Mouse (Mus musculus) megakaryocyte, embryonic 14.5 days (primary cell): Measurements from ENCODE around the gene Ankrd11. TPM values are rescaled to one million over a fixed set of nuclear protein-coding genes. Genes with fewer than 3 reads are reported as not detected.
A peak's percentile ranks its signal among the peaks of the same experiment; 100 is the strongest.

Experiments
- H3K27me3 ChIP-seq: replicated peaks from 2 replicates; pipeline ENCODE3; 2012; ENCODE audit warnings: inconsistent platforms
- H3K36me3 ChIP-seq: replicated peaks from 2 replicates; pipeline ENCODE3; 2012; ENCODE audit warnings: low read length, inconsistent platforms, mixed read lengths
- H3K4me1 ChIP-seq: 2 replicates; pipeline ENCODE4 v1.6.1; 2012; ENCODE audit warnings: inconsistent platforms
- H3K4me3 ChIP-seq: replicated peaks from 2 replicates; pipeline ENCODE3; 2012; ENCODE audit warnings: moderate library complexity, mild to moderate bottlenecking, inconsistent platforms
- H3K9me3 ChIP-seq: 2 replicates; pipeline ENCODE4 v1.6.1; 2012; ENCODE audit warnings: inconsistent platforms
- FLI1 ChIP-seq: IDR thresholded peaks from 2 replicates; pipeline ENCODE4 v1.6.1; 2012; ENCODE audit warnings: low read length, inconsistent platforms, mixed read lengths
- GATA1 ChIP-seq: IDR thresholded peaks from 3 replicates; pipeline ENCODE4 v1.6.1; 2012; ENCODE audit warnings: mixed read lengths, low read length, inconsistent platforms, borderline replicate concordance
- polyA plus RNA-seq: library from polyadenylated mRNA; stranded (reverse); fragments of >175 nt; gene quantifications from 2 replicates; pipeline ENCODE4 v1.2.3, GENCODE M21; 2012; ENCODE audit warnings: low replicate concordance; ENCODE audit not compliant: insufficient read depth

Ankrd11 gene
- polyA plus RNA-seq, 1 experiment = 49.4 TPM

DNA sequence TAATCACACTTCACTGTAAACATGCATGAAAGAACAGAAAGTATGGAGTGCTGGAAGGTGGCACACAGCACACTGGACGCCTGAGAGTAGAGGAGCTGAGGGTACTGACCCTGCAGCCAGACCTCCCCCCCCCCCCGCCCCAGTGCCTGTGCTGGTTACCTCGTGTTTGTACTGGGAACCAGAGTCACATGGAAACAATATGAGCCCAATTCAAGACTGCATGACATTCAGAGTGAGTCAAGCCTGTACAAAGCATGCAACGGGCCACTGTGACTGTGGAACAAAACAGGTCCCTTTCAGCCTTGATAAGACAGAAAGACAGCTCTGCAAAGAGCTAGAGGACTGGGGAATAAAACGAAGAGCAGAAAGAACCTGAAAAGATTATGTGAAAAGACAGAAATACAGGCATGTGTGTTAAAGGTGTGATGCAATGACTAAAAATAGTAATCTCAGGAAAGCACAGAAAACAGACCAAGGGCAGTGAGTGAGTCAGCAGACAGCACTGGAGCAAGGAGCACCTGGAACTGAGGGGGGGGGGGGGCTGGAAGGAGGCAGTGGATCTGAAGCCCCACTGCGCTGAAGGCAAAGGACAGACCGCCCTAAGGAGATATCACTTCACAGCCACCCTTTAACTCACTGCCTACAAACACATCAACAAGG lies 118.5 kb downstream of the Ankrd11 start:
- Histone ChIP-seq H3K9me3 (no peaks in the 10 kb centered on the region), H3K27me3 (no peaks in the 10 kb centered on the region), H3K4me3 (peak overlapping the region; percentile 79), H3K4me1 (peaks cover 97% of the 10 kb centered on the region), H3K36me3 (peaks cover 36% of the 10 kb centered on the region)
- TF ChIP-seq FLI1 (no peak), GATA1 (no peak)

DNA sequence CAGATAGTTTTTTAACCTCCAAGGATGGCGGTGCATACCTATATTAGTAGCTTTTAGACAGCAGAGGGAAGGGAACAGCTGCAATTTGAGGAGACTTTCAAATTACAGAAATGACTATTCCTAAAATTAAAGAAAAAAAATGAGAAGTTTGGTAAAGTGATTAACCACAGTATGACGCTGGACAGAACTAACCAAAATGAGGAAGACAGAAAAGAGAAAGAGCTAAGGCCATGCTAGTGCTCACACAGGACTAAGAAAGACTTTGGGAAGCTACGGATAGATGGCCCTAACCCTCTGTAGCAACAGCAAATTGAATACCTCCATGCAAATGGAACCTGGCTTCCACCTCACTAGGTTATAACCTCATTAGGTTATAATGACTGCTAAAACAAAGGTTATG lies 119.1 kb downstream of the Ankrd11 start:
- Histone ChIP-seq H3K9me3 (no peaks in the 10 kb centered on the region), H3K27me3 (no peaks in the 10 kb centered on the region), H3K4me3 (no peak overlapping the region), H3K4me1 (peaks cover 97% of the 10 kb centered on the region), H3K36me3 (peaks cover 31% of the 10 kb centered on the region)
- TF ChIP-seq FLI1 (no peak), GATA1 (no peak)

DNA sequence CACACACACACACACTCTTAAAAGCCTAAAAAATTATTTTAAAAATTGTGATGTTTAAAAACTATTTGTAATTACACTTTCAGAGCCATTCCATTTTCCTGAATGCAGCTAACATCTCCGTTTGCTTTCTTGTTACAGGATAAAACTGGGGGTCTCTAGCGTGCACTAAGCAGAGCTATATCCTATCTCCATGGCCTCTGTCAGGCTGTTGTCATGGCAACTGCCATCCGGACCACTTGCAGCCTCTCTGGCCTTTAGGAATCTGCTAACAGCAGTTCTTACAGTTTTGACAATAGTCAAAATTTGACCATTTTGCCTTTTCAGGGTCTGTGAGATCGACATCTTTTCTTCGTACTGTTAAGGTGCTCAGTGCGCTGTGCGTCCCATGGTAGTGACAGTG lies 121.2 kb downstream of the Ankrd11 start:
- TF ChIP-seq GATA1 = no peak
- no peak for TF ChIP-seq FLI1

DNA sequence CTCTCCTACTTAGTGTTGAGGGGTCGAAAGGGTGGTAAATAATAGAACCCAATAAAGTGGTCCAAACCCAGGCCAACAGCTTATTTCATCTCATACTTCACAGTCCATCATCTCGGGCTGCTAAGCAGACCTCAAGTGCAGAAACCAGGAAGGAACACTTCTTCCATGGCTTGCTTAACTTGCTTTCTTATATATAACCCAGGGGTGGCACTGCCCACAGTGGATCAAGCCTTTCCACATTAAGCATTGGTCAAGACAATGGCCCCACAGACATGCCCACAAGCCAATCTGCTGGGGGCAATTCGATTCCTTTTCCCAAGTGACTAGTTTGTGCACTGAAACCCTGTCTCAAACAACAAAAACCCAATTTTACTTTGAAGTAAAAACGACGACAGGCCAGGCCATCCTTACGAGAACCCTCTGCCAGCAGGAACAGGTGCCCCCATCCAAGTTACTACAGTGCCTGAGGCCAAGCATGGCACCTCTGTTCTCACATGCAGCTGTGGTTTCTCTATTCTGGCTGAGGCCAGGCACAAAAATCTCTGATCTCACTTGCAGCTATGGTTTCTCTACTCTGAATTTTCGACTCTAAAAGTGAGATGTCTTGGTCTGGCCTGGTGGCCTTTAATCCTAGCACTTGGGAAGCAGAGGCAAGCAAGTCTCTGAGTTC lies 123.5 kb downstream of the Ankrd11 start:
- no peak for TF ChIP-seq FLI1
- no peak for TF ChIP-seq GATA1
- Histone ChIP-seq H3K36me3 (peaks cover 43% of the 10 kb centered on the region), H3K27me3 (no peaks in the 10 kb centered on the region), H3K4me3 (no peak overlapping the region), H3K9me3 (no peaks in the 10 kb centered on the region), H3K4me1 (peaks cover 97% of the 10 kb centered on the region)

More for the DNA sequence above, 121.2 kb downstream of the Ankrd11 start:
- no peak overlapping the region for H3K4me3 ChIP-seq
- peaks cover 97% of the 10 kb centered on the region for H3K4me1 ChIP-seq
- no peaks in the 10 kb centered on the region for H3K9me3 ChIP-seq
- H3K27me3 ChIP-seq = no peaks in the 10 kb centered on the region
- H3K36me3 ChIP-seq = peaks cover 24% of the 10 kb centered on the region

DNA sequence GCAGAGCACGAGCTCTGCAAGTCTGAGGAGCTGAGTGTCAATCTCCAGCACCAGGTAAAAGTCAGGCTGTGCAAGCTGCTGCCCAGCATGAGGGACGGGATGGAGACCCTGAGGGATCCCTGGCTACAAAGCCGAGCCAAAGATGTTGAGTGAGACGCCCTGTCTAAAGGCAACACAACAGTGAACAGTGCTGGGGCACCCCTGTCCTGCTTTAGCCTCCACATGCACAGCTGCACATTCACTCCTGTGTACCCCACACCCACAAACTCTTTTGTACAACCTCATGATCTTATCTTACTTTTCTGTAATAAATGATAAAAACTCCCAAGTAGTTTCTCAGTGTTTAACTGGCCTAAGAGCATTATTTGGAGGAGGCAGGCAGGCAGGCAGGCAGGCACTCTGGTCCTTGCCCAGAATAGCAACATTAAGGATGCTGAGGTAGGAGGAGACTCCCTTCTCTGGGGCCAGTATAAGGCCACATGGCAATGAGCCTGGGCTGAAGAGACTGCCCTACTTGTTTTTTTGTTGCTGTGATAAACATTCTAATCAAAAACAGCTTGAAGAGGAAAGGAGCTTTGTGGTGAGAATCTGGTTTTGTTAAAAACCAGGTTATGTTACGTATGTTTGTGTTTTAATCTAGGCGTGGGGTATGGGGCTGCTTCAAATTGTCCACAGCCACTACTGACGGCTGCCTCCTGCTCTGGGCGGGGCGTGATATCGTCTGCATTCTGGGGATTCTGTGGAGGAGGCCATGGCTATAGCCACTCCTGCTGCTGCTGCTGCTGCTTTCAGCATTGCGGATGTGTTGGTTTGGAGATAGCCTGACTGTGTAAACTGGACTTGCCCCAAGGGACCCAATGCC lies 124.3 kb downstream of the Ankrd11 start:
- H3K27me3 ChIP-seq = no peaks in the 10 kb centered on the region
- TF ChIP-seq GATA1 (no peak), FLI1 (no peak)
- H3K9me3 ChIP-seq = no peaks in the 10 kb centered on the region
- H3K36me3 ChIP-seq = peaks cover 52% of the 10 kb centered on the region
- H3K4me1 ChIP-seq = peaks cover 97% of the 10 kb centered on the region
- peak overlapping the region; percentile 70 for H3K4me3 ChIP-seq

DNA sequence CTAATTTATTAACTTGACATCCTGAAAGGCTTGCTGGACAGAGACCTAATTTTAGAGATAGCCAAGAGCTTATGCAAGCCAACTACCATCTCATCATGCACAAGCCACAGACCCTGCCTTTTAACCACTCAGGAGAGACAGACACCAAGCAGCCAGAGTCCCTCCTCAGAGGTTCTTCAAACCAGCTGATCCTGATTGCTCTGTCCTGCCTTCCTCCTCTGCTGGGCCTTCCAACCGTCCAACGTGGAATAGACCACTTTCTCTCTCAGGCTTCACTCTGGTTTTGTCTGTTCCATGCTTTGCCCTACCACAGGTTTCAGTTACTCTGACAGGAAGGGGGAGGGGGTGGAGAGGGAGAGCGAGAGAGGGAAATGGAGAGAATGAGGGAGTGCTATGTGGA lies 125.3 kb downstream of the Ankrd11 start:
- Histone ChIP-seq H3K9me3 (no peaks in the 10 kb centered on the region), H3K27me3 (no peaks in the 10 kb centered on the region), H3K36me3 (peaks cover 59% of the 10 kb centered on the region), H3K4me1 (peaks cover 97% of the 10 kb centered on the region), H3K4me3 (peak overlapping the region; percentile 46)
- TF ChIP-seq FLI1 (no peak), GATA1 (no peak)

DNA sequence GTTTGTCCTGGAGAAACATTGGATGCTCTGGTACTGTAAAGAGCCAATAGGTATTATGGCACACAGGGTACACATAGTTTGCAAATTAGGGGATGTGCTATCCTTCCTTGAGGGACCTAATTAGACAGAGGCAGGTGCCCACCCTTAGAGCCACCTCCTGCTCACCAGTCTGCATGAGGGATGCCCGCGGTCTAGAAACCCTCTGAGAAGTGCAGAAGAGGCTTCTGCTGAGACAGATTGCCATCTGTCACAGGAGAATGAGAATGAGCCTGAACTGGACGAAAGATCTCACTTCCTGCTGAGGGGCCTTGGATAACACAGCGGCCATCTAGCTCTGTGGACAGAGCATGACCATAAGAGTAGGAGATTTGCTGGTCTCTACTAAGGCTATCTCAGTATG lies 129.2 kb downstream of the Ankrd11 start:
- TF ChIP-seq GATA1 = no peak
- TF ChIP-seq FLI1 = no peak
- Histone ChIP-seq H3K27me3 (no peaks in the 10 kb centered on the region), H3K36me3 (peaks cover 84% of the 10 kb centered on the region), H3K4me3 (no peak overlapping the region), H3K4me1 (peaks cover 87% of the 10 kb centered on the region), H3K9me3 (no peaks in the 10 kb centered on the region)

DNA sequence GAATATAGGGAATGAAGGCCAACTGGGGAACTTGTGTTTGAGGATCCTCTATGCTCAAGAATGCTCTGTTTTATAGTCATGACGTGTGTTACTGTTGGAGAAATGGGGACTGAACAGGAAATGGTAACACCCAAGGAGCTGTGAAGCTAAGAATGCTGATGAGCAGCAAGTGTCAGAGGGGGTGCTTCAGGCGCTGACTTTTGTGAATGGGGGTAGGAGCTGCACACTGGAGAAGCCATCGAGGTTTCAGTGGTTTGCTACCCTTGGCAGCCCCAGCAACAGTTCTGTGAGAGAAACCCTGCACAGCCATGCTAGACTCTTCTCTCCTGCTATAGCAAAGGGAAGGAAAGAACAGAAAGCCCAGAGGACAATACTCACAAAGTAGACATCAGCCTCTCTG lies 129.9 kb downstream of the Ankrd11 start:
- Histone ChIP-seq H3K27me3 (no peaks in the 10 kb centered on the region), H3K4me3 (peak overlapping the region; percentile 23), H3K9me3 (no peaks in the 10 kb centered on the region), H3K36me3 (peaks cover 91% of the 10 kb centered on the region), H3K4me1 (peaks cover 87% of the 10 kb centered on the region)
- no peak for TF ChIP-seq FLI1
- no peak for TF ChIP-seq GATA1

DNA sequence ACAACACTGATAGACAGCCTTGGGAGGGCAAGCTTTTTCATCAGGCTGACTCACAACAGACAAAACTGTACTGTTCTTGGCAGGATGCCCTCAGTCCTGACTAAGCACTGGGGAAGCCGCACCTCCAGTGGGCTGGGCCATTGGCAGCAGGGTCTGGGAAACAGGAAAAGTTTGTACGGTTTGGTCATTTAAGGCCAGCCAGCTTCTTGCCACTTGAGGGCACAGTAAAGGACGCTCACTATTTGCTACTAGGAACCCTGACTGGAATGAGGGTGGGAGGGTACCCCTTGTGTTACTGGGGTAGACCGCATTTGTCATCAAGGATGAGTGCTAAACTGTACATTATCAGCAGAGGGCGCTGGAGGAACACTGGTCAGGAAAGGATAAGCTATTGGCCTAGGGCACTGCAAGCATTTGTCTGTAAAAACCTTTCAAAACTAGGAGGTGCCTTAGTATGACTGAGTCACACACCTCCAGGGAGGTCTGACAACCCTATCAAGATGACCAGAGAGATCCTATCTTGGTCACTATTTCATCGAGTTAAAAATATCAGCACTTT lies 135.5 kb downstream of the Ankrd11 start:
- Histone ChIP-seq H3K9me3 (no peaks in the 10 kb centered on the region), H3K4me1 (peaks cover 86% of the 10 kb centered on the region), H3K27me3 (no peaks in the 10 kb centered on the region), H3K36me3 (peaks cover 82% of the 10 kb centered on the region), H3K4me3 (peak overlapping the region; percentile 87)
- TF ChIP-seq GATA1 = no peak
- no peak for TF ChIP-seq FLI1
